9 mouse cellular contexts compared by ENCODE assay signal in genomic region chr16:11738341-11738740, GRCm38 (mm10).
DNase-seq lines count a peak whose midpoint lies in the region; TF ChIP-seq lines count a peak whose summit lies in the region.
"Had no signal": no experiment of that assay in that cellular context is flagged by ENCODE, and none has a peak within 500 bp of the region (broad histone marks: within the 10 kb centered on the region; RNA-seq: fewer than 3 reads in every experiment).

No protein-coding gene starts in this region.

- no peak for TF ChIP-seq CTCF in left cerebral cortex, adult 2 months (IDR thresholded peaks at IDR 0.05)

- H3K27ac ChIP-seq in left cerebral cortex, adult 2 months, result no peak overlapping the region

- peak; percentile 67 for DNase-seq in heart, adult 11 months
- DNase-seq in heart, postnatal 25 days (ENCODE audit: low spot score), result no peak
- peak; percentile 30 for DNase-seq in thymus, postnatal 4 days
- no peak for DNase-seq in thymus, adult 18-20 months
- DNase-seq in kidney, postnatal 10 days, result peak; percentile 50
- no peak for DNase-seq in left cerebral cortex, adult 2 months (ENCODE audit: extremely low spot score in 1 of 2, low spot score in 2 of 2)
- DNase-seq in thymus, postnatal 25 days, result no peak
- no peak for DNase-seq in ovary, postnatal 14 days (ENCODE audit: low spot score)
- DNase-seq: layer of hippocampus, postnatal 36 days had no signal

- no peak overlapping the region for H3K4me3 ChIP-seq in left cerebral cortex, adult 2 months

- intact Hi-C loops in heart, postnatal 25 days (cut with DNase I), result no loop called here
- intact Hi-C loops in left cerebral cortex, adult 2 months (cut with DNase I), result no loop called here

Comparison
In these comparisons a context has a peak if more than half of its experiments do, and no peak if none do; other contexts are left out.
1. DNase-seq: peak in heart, adult 11 months (single experiment), thymus, postnatal 4 days (single experiment) and kidney, postnatal 10 days (single experiment); none in heart, postnatal 25 days (single experiment), thymus, adult 18-20 months (0 of 2), left cerebral cortex, adult 2 months (0 of 2), thymus, postnatal 25 days (single experiment) and ovary, postnatal 14 days (single experiment).